Mouse (Mus musculus) kidney, postnatal 36 days (tissue): Measurements from ENCODE around the gene Chac1.

Source experiments
- DNase-seq, 2 experiments: peaks; one replicate each; pipeline ENCODE4 v3.0.0; 2021 to 2022; ENCODE audit warnings: mixed read lengths in 2 of 2

Chac1 gene

GRCm38 (mm10) chr2:119377826-119378225, 26.8 kb downstream of the Chac1 start:
- DNase-seq: peak in 1 of 2 experiments; percentile 43

- DNase-seq: no peak
Observed at GRCm38 (mm10) chr2:119379455-119379854, 28.4 kb downstream of the Chac1 start.

GRCm38 (mm10) chr2:119388266-119388665, 37.2 kb downstream of the Chac1 start:
- DNase-seq: no peak

GRCm38 (mm10) chr2:119389992-119390391, 39.0 kb downstream of the Chac1 start:
- DNase-seq: no peak

- DNase-seq: no peak
Observed at GRCm38 (mm10) chr2:119398252-119398651, 47.2 kb downstream of the Chac1 start.

GRCm38 (mm10) chr2:119398665-119399064, 47.6 kb downstream of the Chac1 start:
- peak; percentile 9 to 29 for DNase-seq

GRCm38 (mm10) chr2:119399313-119399712, 48.3 kb downstream of the Chac1 start:
- no peak for DNase-seq
